Mouse (Mus musculus): ENCODE results near the gene Tubg2.

Gene Tubg2

DNA sequence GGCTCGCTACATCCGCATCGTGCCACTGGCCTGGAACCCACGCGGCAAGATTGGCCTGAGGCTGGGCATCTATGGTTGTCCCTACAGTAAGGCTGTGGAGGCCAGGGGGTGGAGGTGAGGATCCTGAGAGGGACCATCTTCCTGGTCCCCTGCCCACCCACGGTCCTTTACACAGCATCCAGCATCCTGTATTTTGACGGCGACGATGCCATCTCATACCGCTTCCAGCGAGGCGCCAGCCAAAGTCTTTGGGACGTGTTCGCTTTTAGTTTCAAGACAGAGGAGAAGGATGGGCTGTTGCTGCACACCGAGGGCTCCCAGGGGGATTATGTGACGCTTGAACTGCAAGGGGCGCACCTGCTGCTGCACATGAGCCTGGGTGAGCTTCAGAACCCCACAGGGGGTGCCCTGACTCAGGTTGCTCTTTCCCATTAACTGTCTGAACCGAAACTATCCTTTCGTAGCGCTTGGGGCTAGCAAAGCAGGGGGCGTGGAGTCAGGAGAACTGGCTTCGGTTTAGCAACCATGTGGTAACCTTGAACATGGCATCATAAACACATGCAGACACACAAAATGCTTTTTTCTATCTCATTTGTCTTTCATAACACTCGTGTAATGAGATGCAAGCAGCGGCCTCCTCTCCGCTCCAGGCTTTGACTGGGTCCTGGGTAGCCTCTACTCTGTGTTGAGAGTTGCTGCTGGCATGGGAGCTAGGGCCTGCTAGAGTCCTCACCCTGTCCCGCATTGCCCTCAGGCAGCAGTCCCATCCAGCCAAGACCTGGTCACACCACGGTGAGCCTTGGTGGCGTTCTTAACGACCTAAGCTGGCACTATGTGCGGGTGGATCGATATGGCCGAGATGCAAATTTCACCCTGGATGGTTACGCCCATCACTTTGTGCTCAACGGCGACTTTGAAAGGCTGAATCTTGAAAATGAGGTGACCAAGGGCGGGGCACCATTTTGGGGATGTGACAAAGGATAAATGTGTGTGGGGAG lies 22.7 kb downstream of the Tubg2 start:
- no peak for DNase-seq (ENCODE audit: extremely low read depth, low read depth)

DNA sequence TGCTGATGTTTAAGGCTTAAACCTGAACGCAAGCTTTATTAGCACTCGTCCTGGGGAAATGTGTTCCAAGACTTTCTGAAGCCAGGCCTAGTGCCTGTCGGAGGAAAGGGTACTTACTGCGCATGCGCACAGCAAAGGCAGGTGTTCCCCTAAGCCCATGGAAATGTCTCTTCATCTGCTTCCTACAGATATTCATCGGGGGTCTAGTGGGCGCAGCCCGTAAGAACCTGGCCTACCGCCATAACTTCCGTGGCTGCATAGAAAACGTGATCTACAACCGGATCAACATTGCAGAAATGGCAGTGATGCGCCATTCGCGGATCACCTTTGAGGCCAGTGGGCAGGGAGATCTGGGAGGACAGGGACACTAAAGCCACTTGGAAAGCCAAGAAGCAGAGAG lies 23.6 kb downstream of the Tubg2 start:
- DNase-seq (ENCODE audit: extremely low read depth, low read depth) = no peak

DNA sequence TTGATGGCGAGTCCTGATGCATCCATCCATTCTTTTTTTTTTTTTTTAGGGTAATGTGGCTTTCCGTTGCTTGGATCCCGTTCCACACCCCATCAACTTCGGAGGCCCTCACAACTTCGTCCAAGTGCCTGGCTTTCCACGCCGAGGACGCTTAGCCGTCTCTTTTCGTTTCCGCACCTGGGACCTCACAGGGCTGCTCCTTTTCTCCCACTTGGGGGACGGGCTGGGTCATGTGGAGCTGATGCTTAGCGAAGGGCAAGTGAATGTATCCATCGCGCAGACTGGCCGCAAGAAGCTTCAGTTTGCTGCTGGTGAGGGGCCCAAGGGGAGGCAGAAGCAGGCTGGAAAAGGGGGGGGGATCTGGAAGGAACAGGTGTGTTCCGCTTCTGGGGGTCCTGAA lies 24.6 kb downstream of the Tubg2 start:
- DNase-seq (ENCODE audit: extremely low read depth, low read depth) = no peak

DNA sequence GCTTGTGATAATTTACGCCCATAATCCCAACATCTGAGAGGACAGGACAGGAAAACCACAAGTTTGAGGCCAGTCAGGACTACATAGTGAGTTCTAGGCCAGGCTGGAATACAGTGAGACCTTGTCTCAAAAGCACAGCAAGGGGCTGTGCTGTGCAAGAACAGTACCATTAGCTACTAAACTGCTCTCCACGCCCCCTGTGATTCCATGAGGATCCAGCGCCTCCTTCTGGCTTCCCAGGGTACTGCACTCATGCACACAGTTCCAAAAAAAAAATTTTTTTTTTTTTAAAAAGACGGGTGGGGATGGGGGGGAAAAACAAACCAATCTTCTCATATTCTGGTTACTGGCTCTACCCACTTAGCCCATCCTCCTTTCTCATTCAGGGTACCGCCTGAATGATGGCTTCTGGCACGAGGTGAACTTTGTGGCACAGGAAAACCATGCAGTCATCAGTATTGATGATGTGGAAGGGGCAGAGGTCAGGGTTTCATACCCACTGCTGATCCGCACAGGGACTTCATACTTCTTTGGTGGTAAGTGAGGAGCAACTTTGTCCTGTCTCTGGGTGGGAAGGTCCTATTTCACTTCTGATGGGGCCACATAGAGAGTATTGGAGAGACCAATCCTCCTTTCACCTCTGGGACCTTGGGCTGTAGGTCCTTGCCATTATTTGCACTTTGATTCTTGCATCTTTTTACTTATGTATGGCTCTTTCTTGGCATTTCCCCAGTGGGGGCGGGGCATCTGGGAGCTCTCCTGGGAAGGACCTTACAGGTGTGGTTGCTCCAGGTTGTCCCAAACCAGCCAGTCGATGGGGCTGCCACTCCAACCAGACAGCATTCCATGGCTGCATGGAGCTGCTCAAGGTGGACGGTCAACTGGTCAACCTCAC lies 25.4 kb downstream of the Tubg2 start:
- DNase-seq (ENCODE audit: extremely low read depth, low read depth) = peak; percentile 18

DNA sequence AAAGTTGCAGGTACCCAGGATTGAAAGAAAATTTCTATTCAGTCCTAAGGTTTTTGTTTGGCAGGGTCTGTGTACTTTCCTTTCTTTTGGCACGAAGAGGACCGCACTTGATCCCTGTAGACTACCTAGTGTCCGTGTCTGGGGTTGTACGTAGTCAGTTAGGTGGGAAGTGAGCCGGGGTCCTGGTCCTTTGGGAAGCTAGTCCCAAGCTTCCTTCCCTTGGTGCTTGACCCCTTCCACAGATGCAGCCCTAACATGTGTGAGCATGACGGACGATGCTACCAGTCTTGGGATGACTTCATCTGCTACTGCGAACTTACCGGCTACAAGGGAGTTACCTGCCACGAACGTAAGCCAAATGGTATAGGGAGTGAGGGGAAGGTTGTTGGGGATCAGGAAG lies 26.3 kb downstream of the Tubg2 start:
- DNase-seq (ENCODE audit: extremely low read depth, low read depth) = no peak

DNA sequence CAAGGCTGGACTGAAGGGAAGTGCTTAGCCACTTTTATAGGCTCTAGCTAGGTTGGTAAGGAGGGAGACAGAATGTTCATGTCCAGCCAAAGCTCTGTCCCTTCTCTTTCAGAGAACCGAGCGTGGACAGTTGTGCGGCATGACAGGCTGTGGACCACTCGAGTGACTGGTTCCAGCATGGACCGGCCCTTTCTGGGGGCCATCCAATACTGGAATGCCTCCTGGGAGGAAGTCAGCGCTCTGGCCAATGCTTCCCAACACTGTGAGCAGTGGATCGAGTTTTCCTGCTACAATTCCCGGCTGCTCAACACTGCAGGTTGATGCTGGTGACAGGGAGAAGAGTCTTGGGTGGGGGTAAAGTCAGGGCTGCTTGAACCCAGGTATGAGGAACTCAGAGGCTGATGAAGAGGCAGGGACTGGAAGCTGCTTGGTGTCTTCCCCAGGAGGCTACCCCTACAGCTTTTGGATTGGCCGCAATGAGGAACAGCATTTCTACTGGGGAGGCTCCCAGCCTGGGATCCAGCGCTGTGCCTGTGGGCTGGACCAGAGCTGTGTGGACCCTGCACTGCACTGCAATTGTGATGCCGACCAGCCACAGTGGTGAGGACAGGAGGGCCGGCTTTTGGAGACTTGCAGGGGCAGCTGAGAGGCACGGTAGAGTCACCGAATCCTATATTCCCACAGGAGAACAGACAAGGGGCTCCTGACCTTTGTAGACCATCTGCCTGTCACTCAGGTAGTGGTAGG lies 27.2 kb downstream of the Tubg2 start:
- DNase-seq (ENCODE audit: extremely low read depth, low read depth) = no peak

DNA sequence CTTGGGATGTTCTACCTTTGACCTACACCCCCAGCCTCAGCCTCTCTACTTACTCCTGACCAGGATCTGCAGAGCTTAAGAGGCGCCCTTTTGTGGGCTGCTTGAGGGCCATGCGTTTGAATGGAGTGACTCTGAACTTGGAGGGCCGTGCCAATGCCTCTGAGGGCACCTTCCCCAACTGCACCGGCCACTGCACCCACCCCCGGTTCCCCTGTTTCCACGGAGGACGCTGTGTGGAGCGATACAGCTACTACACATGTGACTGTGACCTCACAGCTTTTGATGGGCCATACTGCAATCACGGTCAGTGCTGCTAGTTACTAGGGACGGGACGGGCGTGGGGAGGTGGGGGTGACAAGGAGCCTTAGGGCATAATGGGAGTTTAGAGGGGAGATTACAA lies 29.3 kb downstream of the Tubg2 start:
- no peak for DNase-seq (ENCODE audit: extremely low read depth, low read depth)

DNA sequence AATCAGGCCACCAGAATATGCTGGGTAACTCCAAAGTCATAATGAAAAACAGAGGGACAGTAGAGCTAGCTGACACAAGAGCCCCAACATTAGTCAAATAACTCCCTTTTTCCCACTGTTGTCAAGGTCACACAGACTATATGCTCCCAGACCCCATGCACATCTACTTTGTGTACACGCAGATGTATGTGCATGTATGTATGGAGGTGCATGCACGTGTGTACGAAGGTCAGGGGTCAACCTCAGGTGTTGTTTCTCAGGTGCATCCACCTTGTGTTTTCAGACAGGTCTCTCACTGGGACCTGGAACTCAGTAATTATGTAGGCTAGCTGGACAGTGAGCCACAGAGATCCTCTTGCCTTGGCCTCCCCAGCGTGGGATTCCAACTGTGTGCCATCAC lies 29.7 kb downstream of the Tubg2 start:
- no peak for DNase-seq (ENCODE audit: extremely low read depth, low read depth)

DNA sequence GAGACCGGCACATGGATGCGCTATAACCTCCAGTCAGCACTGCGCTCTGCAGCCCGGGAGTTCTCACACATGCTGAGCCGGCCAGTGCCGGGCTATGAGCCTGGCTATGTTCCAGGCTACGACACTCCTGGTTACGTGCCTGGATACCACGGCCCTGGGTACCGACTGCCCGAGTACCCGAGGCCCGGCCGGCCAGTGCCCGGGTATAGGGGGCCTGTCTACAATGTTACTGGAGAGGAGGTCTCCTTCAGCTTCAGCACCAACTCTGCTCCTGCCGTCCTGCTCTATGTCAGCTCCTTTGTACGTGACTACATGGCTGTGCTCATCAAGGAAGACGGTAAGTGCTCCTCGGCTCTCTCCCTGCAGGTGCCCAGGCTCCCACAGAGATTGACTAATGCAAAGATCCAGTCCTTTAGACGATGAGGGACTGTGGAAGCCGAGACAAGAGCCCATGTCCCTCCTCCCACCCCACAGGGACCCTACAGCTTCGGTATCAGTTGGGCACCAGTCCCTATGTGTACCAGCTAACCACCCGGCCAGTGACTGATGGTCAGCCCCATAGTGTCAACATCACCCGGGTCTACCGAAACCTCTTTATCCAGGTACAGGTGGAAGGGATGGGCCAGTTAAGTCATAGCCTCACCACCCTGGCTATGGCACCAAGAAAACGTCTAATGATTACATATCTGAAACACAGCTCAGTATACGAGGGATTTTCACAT lies 31.0 kb downstream of the Tubg2 start:
- DNase-seq (ENCODE audit: extremely low read depth, low read depth) = no peak

DNA sequence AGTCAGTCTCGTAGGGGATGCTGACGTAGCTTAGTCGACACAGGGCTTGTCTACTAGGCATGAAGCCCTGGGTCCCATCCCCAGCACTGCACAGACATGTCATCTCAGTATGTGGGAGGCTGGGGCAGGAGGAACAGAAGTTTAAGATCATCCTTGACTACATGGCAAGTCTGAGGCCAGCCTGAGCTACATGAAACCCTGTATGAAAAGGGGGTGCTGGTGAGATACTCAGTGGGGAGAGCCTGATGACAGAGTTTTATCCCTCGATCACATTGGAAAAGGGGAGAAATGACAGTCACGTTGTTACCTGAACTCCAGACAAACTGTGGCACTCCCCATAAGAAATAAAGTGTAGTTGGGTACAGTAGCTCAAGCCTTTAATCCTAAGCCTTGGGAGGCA lies 31.8 kb downstream of the Tubg2 start:
- no peak for DNase-seq (ENCODE audit: extremely low read depth, low read depth)

DNA sequence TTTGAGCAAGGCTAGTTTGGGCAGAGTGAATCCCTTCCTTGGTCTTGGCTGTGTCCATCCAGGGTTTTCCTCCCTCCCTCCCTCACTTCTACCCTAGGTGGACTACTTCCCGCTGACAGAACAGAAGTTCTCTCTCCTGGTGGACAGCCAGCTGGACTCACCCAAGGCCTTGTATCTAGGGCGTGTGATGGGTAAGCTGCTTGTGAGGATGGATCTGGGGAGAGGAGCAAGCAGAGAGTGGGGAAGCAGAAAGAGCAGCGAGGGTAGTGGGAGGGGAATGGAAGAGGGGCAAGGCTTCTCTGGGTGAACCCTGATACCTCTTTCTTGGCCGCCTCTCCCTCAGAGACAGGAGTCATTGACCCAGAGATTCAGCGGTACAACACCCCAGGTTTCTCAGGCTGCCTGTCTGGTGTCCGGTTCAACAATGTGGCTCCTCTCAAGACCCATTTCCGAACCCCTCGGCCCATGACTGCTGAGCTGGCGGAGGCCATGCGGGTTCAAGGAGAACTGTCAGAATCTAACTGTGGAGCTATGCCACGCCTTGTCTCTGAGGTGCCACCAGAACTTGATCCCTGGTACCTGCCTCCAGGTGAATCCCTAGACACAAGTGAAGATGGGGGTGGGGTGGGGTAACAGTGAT lies 32.6 kb downstream of the Tubg2 start:
- DNase-seq (ENCODE audit: extremely low read depth, low read depth) = no peak

DNA sequence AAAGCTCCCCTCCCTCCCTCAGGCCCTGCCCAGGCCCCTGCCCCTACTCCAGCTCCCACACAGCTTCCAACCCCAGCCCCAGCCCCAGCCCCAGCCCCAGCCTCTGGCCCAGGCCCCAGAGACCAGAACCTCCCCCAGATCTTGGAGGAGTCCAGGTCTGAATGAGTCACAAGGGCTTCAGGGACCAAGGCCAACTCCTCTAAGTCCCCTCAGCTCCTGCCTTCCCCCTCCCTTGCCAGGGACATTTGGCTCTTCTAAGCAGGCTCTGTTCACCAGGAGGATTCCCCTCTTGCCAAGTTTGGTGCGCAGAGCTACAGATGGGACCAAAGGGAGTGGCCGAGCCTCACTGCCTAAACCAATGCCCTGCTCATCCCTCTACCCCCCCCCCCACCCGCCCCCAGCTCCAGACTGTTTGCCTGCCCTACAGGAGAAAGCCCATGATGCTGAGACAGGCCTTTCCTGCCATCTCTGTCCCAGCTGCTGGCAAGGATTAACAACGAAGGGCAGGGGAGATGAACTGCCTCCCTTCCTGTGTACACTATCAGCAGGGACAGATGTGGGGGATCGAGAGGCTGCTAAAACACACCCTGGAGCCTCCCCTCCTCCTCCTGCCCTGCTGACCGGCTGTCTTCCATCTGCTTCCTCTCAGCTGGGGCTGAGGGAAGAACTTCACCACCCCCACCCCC lies 33.9 kb downstream of the Tubg2 start:
- DNase-seq (ENCODE audit: extremely low read depth, low read depth) = peak; percentile 86

DNA sequence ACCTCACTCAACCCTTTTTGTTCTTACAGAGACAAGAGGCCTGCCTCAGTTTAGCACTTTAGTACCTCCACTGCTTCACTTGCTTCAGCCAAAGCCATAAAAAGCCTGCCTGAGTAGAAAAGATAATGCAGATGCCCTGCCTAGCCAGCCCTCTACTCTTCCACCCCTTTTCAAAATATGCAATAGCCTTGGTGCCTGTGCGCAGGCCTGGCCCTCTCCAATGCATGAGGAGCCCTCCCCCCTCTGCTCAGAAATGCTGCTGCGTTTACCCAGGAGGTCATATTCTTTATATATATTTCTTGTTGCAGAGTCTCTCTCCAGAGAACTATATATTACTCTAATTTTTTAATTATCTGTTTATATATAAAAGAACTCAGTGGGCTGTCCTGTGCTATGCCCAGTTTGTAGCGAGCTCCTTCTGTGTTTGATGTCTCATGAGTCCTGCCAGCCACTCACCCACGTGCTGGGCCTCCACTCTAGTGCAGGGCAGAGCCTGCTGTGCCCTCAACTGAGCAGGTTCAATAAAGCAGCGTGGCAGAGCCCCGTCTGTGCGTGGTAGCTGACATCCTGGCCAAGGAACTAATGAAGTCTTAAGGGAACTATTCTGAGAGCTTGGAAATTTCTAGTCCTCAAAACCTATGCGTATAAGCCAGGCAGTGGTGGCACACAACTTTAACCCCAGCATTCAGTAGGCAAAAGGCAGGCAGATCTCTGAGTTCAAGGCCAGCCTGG lies 34.6 kb downstream of the Tubg2 start:
- no peak for DNase-seq (ENCODE audit: extremely low read depth, low read depth)

DNA sequence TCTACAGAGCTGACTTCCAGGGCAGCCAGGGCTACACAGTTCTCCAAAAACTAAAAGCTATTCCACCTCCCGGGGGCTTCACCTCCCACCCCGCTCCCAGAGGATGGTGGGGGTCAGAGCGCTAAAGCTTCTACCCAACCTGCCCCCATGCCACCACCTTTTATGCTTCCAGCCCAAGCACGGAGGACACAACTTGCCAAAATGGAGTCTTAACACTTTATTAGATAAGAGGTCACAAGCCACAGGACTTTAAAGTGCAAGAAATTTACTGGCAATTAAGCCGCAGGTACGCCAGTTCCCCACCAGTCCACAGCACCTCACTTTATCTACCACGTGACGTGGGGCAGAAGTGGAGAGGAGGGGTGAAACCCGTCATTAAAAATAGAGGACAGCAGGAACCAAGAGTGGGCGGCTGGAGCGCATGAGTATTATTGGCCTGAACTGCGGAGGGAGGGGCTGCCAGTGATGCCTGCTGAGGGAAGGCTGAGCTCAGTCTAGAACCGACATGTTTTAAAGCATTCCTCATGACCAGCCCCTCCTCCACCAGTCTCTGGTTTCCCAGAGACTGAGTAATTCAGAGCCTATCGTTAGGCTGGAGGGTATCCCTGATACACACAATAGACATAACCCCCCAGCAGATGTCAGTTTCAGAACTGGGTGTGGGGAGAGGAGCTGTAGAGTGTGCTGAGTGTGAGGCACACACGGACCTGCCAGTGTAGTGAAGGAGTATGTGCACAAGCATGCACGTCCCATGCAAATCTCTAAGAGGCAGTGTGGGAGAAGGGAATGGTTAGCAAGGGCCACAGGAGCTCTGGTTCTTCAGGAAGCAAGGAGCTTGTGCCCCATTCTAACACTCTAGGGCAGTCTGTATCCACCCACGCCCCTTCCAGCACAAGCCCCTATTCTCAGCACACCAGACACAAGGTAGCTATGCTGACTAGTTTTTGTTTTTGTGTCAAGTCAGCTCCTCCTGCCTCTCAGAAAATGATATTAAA lies 35.5 kb downstream of the Tubg2 start:
- peak; percentile 7 for DNase-seq (ENCODE audit: extremely low read depth, low read depth)

DNA sequence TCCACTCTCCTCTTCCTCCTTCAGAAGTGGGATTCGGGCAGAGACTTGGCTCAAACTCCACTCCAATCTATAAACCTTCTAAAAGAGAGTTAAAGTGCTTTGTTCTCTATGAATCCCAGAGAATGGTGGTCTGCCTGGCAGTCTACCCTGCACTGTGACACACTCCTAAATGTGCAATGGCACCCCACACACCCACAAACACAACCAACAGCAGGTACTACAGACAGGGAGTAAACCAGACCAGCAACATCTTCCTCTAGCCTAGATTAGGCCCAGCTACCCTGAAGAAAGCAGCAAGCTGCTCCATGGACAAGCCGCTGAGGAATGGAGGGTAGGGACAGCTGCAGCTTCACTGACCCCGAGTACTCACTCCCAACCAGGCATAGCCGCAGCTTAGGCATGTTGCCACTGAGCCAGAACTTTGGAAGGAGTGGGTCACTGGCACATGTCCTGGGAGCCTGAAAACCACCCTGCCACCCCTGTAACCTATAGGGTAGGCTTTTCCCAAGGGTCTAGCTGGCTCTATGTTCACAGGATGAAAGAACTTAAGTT lies 36.3 kb downstream of the Tubg2 start:
- DNase-seq (ENCODE audit: extremely low read depth, low read depth) = no peak

DNA sequence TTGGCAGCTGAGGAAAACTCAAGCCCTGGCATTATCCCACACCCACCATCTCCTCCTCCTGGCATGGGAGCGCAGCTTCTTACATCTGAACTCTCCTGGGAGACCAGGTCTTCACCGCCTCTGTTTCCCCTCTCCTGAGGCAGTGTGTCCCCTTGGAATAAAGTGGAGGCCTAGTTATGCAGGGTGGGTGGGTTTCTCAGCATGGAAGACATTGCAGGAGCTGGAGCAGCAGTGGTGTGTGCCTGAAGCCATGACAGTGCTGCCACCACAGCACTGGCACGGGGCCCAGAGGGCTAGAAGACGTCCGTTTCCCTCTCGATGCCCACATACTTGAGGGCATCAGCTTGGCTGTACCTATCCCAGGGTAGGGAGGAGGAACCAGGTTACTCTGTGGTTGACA lies 36.9 kb downstream of the Tubg2 start:
- DNase-seq (ENCODE audit: extremely low read depth, low read depth) = no peak

DNA sequence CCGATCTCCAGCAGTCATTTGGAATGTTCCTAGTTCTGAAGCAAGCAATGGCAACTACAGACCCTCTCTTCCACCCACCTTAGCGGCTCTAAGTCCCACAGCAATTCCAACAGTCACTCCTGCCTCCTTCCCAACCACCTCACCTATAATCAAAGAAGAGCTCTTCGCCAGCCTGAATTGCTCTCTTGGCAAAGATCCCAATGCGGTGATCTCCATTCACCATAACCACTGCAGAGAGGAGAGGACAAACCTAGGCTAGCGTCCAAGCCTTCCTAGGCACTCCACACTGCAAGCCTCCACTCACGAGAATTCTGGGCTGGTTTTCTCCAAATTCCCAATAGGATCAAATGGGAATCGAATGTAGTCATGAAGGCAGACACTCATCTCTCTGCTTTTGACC lies 37.4 kb downstream of the Tubg2 start:
- no peak for DNase-seq (ENCODE audit: extremely low read depth, low read depth)

DNA sequence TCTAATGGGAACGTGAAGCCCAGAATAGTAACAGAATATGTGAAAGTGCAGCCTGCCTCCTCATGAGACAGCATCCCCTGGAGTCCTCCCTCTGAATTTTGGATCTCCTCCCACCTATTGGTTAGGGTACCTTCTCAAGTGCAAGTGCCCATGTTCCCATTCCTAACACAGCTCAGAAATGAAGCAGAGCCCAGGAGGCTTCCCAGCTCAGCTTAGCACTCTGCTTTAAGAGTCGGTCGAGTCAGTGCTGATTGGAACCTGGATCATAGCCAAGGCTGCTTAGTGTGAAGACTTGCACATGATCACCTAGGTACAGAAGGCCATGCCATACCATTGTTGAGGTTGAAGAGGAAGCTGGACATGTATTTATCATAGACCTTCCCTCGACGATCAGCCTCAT lies 38.4 kb downstream of the Tubg2 start:
- DNase-seq (ENCODE audit: extremely low read depth, low read depth) = no peak

Data from MEL-GATA-1-ER (cell line).